In the genomic region with DNA sequence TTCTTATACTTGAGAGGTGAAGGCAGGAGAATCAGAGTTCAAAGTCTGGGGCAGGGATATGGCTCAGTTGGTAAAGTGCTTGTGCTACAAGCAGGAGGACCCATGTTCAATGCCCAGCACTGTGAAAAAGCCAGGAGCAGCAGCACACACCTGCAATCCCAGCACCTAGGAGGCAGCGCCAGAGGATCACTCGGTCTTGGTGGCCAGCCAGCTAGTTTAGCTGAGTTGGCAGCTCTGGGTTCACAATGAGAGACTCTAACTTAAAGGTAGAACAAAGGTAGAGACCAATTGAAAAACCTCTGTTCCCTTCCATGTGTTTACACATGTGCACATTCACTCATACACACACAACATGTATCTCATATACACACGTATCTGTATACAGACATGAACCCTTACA, we compare ENCODE assay signal across 25 mouse cellular contexts. TPM values are rescaled to one million over a fixed set of nuclear protein-coding genes. Genes with fewer than 3 reads are reported as not detected.
"Had no signal": no experiment of that assay in that cellular context is flagged by ENCODE, and none has a peak within 500 bp of the region (broad histone marks: within the 10 kb centered on the region; RNA-seq: fewer than 3 reads in every experiment).

No protein-coding gene starts in this region.

- H3K27ac ChIP-seq: hindbrain, postnatal 0 days; layer of hippocampus, adult 2 months; left cerebral cortex, adult 2 months; liver, embryonic 12.5 days; liver, embryonic 15.5 days; lung, embryonic 15.5 days; midbrain, embryonic 10.5 days; midbrain, embryonic 15.5 days; neural tube, embryonic 12.5 days; neural tube, embryonic 15.5 days; stomach, postnatal 0 days had no signal

- H3K9me3 ChIP-seq: liver, embryonic 12.5 days; liver, embryonic 15.5 days; lung, embryonic 15.5 days; midbrain, embryonic 10.5 days; midbrain, embryonic 15.5 days; neural tube, embryonic 15.5 days had no signal

- H3K4me2 ChIP-seq: liver, embryonic 12.5 days; liver, embryonic 15.5 days; lung, embryonic 15.5 days; midbrain, embryonic 15.5 days; neural tube, embryonic 12.5 days; neural tube, embryonic 15.5 days had no signal

- H3K4me1 ChIP-seq: liver, embryonic 12.5 days; liver, embryonic 15.5 days; lung, embryonic 15.5 days; megakaryocyte, embryonic 14.5 days; midbrain, embryonic 10.5 days; midbrain, embryonic 15.5 days; neural tube, embryonic 12.5 days; neural tube, embryonic 15.5 days had no signal

- DNase-seq: layer of hippocampus, postnatal 36 days; lung, adult 18-20 months; lung, postnatal 10 days; lung, postnatal 36 days; right cerebral cortex, adult 18-20 months; right cerebral cortex, postnatal 14 days; right cerebral cortex, postnatal 4 days; thymus, adult 2 months; thymus, postnatal 14 days; thymus, postnatal 4 days had no signal

- H3K36me3 ChIP-seq: liver, embryonic 12.5 days; liver, embryonic 15.5 days; lung, embryonic 15.5 days; midbrain, embryonic 10.5 days; midbrain, embryonic 15.5 days; neural tube, embryonic 12.5 days; neural tube, embryonic 15.5 days had no signal

- H3K4me3 ChIP-seq: layer of hippocampus, adult 2 months; left cerebral cortex, adult 2 months; liver, embryonic 12.5 days; liver, embryonic 15.5 days; lung, embryonic 15.5 days; megakaryocyte, embryonic 14.5 days; midbrain, embryonic 10.5 days; midbrain, embryonic 15.5 days; neural tube, embryonic 12.5 days; neural tube, embryonic 15.5 days had no signal

- H3K9ac ChIP-seq: liver, embryonic 12.5 days; liver, embryonic 15.5 days; lung, embryonic 15.5 days; midbrain, embryonic 15.5 days; neural tube, embryonic 12.5 days; neural tube, embryonic 15.5 days had no signal

- H3K27me3 ChIP-seq: liver, embryonic 12.5 days; liver, embryonic 15.5 days; lung, embryonic 15.5 days; megakaryocyte, embryonic 14.5 days; midbrain, embryonic 15.5 days; neural tube, embryonic 12.5 days; neural tube, embryonic 15.5 days had no signal

- ATAC-seq: hindbrain, postnatal 0 days; inflammation-experienced regulatory T-cells, adult 6 months; intestine, embryonic 16.5 days; liver, embryonic 12.5 days; midbrain, embryonic 15.5 days had no signal

RNA-seq across cellular contexts. Expression of gene Ccdc73, which starts 1.5 kb away (rescaled TPM):
- polyA plus RNA-seq: large intestine, adult 2 months had no signal
